Mouse (Mus musculus): Measurements from ENCODE around the gene Pcca. TPM values are rescaled to one million over a fixed set of nuclear protein-coding genes. Genes with fewer than 3 reads are reported as not detected.
"Not testable (repeated sequence)": the region's sequence is repeated elsewhere in the genome, so short reads cannot be mapped to it uniquely, and the experiment has no call there.

Pcca gene
- polyA plus RNA-seq, 1 experiment from 2014 or later: 29.9 TPM

GRCm38 (mm10) chr14:122548421-122548820 is 14.3 kb downstream of the Pcca start:
- Histone ChIP-seq H3K4me3 (replicated peaks; ENCODE audit: low read depth, low read length) (no peak overlapping the region), H3K4me1 (ENCODE audit: control insufficient read depth, insufficient read depth, low read length) (no peaks in the 10 kb centered on the region), H3K9ac (replicated peaks; ENCODE audit: low read length) (no peak overlapping the region), H3K27ac (replicated peaks; ENCODE audit: low read depth, low read length) (no peak overlapping the region), H3K9me3 (ENCODE audit: control insufficient read depth, low read length) (no peaks in the 10 kb centered on the region), H3K27me3 (ENCODE audit: control insufficient read depth, insufficient read depth, low read length) (no peaks in the 10 kb centered on the region), H3K4me2 (ENCODE audit: low read length) (no peak overlapping the region), H3K36me3 (ENCODE audit: control insufficient read depth, insufficient read depth, low read length) (no peaks in the 10 kb centered on the region)
- WGBS: 90% methylated on average over 1 of the region's 1 CpGs
- DNase-seq: no peak
- ATAC-seq (ENCODE audit: low FRiP score, low TSS enrichment): no peak

DNA sequence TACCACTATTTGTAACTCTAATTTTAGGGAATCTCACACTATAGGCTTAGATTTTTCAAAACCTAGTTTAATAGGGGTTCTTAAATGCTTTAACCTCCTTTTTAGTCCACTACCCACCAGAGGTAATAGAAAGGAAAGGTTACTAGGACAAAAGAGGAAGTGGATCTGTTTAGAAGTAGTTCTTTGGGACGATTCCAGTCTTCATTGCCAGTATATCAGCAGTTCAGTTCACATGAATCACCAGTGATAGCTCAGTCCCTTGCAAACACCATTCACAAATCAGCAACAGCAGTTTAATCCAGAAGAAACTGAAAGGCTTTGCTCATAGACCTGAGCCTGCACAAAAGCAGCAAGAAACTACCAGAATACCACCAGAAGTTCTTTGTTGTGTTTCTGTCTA is 14.8 kb downstream of the Pcca start:
- WGBS: 87% methylated on average over 1 of the region's 1 CpGs

DNA sequence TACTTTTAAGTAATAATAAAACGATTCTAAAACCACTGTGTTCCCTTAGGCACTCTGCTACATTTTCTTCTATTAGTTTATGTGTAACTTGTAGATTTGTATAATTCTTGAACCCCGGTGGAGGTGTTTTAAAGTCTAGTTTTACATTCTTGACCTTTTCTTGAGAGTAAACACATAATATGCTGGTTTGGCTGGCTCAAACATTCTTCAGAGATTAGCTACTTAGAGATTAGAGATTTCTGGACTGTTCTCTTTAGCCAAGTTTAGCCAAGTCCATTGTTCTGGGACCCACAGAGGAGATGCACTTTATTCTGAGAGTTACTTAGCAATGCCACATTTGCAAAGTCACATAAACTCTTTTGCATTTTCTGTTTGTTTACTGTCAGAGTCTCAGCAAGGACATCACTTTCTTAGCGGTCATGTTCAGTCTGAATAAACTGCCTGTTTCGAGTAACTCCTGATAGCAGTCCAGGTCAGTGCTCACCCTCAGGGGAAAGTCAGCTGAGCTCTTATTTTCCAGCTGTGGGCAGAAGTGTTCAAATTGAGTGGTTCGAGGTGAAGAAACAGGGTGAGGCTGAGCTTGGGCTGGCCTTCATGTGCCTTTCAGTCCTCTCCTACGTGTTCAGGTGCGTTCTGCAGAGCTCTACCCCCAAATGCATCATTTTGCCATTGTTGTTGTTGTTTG is 18.8 kb downstream of the Pcca start:
- no peak for ATAC-seq (ENCODE audit: low FRiP score, low TSS enrichment)
- H3K9ac ChIP-seq (replicated peaks; ENCODE audit: low read length): no peak overlapping the region
- H3K4me1 ChIP-seq (ENCODE audit: control insufficient read depth, insufficient read depth, low read length): no peaks in the 10 kb centered on the region
- no peak overlapping the region for H3K4me2 ChIP-seq (ENCODE audit: low read length)
- DNase-seq: no peak
- no peaks in the 10 kb centered on the region for H3K9me3 ChIP-seq (ENCODE audit: control insufficient read depth, low read length)
- no peak overlapping the region for H3K27ac ChIP-seq (replicated peaks; ENCODE audit: low read depth, low read length)
- 83% methylated on average over 7 of the region's 7 CpGs for WGBS
- no peaks in the 10 kb centered on the region for H3K27me3 ChIP-seq (ENCODE audit: control insufficient read depth, insufficient read depth, low read length)
- H3K4me3 ChIP-seq (replicated peaks; ENCODE audit: low read depth, low read length): no peak overlapping the region
- no peaks in the 10 kb centered on the region for H3K36me3 ChIP-seq (ENCODE audit: control insufficient read depth, insufficient read depth, low read length)

More for the DNA sequence above, 14.8 kb downstream of the Pcca start:
- Histone ChIP-seq H3K27me3 (ENCODE audit: control insufficient read depth, insufficient read depth, low read length) (no peaks in the 10 kb centered on the region), H3K4me2 (ENCODE audit: low read length) (no peak overlapping the region), H3K9ac (replicated peaks; ENCODE audit: low read length) (no peak overlapping the region), H3K27ac (replicated peaks; ENCODE audit: low read depth, low read length) (no peak overlapping the region), H3K36me3 (ENCODE audit: control insufficient read depth, insufficient read depth, low read length) (no peaks in the 10 kb centered on the region), H3K4me1 (ENCODE audit: control insufficient read depth, insufficient read depth, low read length) (no peaks in the 10 kb centered on the region), H3K9me3 (ENCODE audit: control insufficient read depth, low read length) (no peaks in the 10 kb centered on the region), H3K4me3 (replicated peaks; ENCODE audit: low read depth, low read length) (no peak overlapping the region)
- DNase-seq: no peak
- no peak for ATAC-seq (ENCODE audit: low FRiP score, low TSS enrichment)

DNA sequence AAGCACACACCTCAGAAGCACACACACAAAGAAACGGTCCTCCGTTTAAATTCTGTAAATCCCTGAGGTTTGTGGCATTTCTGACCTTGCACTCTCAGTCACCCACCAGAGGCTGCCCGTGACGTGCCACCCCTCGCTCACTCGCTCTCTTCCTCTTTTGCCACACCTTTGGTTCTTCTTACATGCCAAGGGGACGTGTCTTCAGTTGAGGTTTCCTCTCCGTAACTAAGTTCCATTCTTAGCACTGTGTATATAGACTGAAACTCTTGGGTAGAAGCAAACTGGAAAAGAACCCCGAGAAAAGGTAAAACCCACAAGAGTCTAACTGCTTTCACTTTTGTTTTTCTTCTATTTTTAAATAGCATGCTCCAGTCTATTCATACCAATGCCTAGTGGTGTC is 23.2 kb downstream of the Pcca start:
- WGBS: 93% methylated on average over 9 of the region's 9 CpGs
- H3K36me3 ChIP-seq (ENCODE audit: control insufficient read depth, insufficient read depth, low read length): no peaks in the 10 kb centered on the region
- H3K4me2 ChIP-seq (ENCODE audit: low read length): no peak overlapping the region
- no peaks in the 10 kb centered on the region for H3K27me3 ChIP-seq (ENCODE audit: control insufficient read depth, insufficient read depth, low read length)
- H3K27ac ChIP-seq (replicated peaks; ENCODE audit: low read depth, low read length): no peak overlapping the region
- H3K9ac ChIP-seq (replicated peaks; ENCODE audit: low read length): no peak overlapping the region
- no peaks in the 10 kb centered on the region for H3K9me3 ChIP-seq (ENCODE audit: control insufficient read depth, low read length)
- ATAC-seq (ENCODE audit: low FRiP score, low TSS enrichment): no peak
- H3K4me1 ChIP-seq (ENCODE audit: control insufficient read depth, insufficient read depth, low read length): no peaks in the 10 kb centered on the region
- H3K4me3 ChIP-seq (replicated peaks; ENCODE audit: low read depth, low read length): no peak overlapping the region
- DNase-seq: no peak

DNA sequence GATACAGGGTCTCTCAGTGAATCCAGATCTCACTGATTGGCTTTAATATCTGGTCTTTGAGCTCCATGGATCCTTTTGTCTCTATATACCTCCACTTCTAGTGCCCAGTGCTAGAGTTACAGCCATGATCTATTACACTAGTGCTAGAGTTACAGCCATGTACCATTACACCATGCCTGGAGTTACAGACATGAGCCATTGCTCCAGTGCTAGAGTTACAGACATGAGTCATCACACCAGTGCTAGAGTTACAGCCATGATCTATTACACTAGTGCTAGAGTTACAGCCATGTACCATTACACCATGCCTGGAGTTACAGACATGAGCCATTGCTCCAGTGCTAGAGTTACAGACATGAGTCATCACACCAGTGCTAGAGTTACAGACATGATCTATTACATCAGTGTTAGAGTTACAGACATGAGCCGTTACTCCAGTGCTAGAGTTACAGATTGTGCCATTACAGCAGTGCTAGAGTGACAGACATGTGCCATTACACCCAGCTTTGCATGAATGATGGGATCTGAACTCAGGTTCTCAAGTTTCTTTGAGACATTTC is 26.8 kb downstream of the Pcca start:
- H3K9ac ChIP-seq (replicated peaks; ENCODE audit: low read length); ATAC-seq (ENCODE audit: low FRiP score, low TSS enrichment); H3K4me3 ChIP-seq (replicated peaks; ENCODE audit: low read depth, low read length); H3K27ac ChIP-seq (replicated peaks; ENCODE audit: low read depth, low read length); H3K36me3 ChIP-seq (ENCODE audit: control insufficient read depth, insufficient read depth, low read length); H3K4me2 ChIP-seq (ENCODE audit: low read length); DNase-seq; H3K27me3 ChIP-seq (ENCODE audit: control insufficient read depth, insufficient read depth, low read length); H3K4me1 ChIP-seq (ENCODE audit: control insufficient read depth, insufficient read depth, low read length); H3K9me3 ChIP-seq (ENCODE audit: control insufficient read depth, low read length): not testable (repeated sequence)
- 95% methylated on average over 1 of the region's 1 CpGs for WGBS

- WGBS: 55% methylated on average over 9 of the region's 9 CpGs
- Histone ChIP-seq H3K36me3 (ENCODE audit: control insufficient read depth, insufficient read depth, low read length) (no peaks in the 10 kb centered on the region), H3K4me3 (replicated peaks; ENCODE audit: low read depth, low read length) (no peak overlapping the region), H3K27ac (replicated peaks; ENCODE audit: low read depth, low read length) (no peak overlapping the region), H3K27me3 (ENCODE audit: control insufficient read depth, insufficient read depth, low read length) (no peaks in the 10 kb centered on the region), H3K4me2 (ENCODE audit: low read length) (no peak overlapping the region), H3K4me1 (ENCODE audit: control insufficient read depth, insufficient read depth, low read length) (no peaks in the 10 kb centered on the region), H3K9me3 (ENCODE audit: control insufficient read depth, low read length) (no peaks in the 10 kb centered on the region), H3K9ac (replicated peaks; ENCODE audit: low read length) (no peak overlapping the region)
- no peak for ATAC-seq (ENCODE audit: low FRiP score, low TSS enrichment)
- DNase-seq: peak; percentile 26
Observed at GRCm38 (mm10) chr14:122570862-122571261, 36.7 kb downstream of the Pcca start.

GRCm38 (mm10) chr14:122574064-122574751 is 40.1 kb downstream of the Pcca start:
- H3K4me1 ChIP-seq (ENCODE audit: control insufficient read depth, insufficient read depth, low read length): no peaks in the 10 kb centered on the region

GRCm38 (mm10) chr14:122577816-122578215 is 43.7 kb downstream of the Pcca start:
- Histone ChIP-seq H3K4me2 (ENCODE audit: low read length) (no peak overlapping the region), H3K9ac (replicated peaks; ENCODE audit: low read length) (no peak overlapping the region), H3K4me3 (replicated peaks; ENCODE audit: low read depth, low read length) (no peak overlapping the region), H3K9me3 (ENCODE audit: control insufficient read depth, low read length) (no peaks in the 10 kb centered on the region), H3K27me3 (ENCODE audit: control insufficient read depth, insufficient read depth, low read length) (no peaks in the 10 kb centered on the region), H3K4me1 (ENCODE audit: control insufficient read depth, insufficient read depth, low read length) (no peaks in the 10 kb centered on the region), H3K27ac (replicated peaks; ENCODE audit: low read depth, low read length) (no peak overlapping the region), H3K36me3 (ENCODE audit: control insufficient read depth, insufficient read depth, low read length) (no peaks in the 10 kb centered on the region)
- ATAC-seq (ENCODE audit: low FRiP score, low TSS enrichment): no peak
- 89% methylated on average over 4 of the region's 4 CpGs for WGBS
- DNase-seq: no peak

More at GRCm38 (mm10) chr14:122574064-122574751, 40.1 kb downstream of the Pcca start:
- WGBS: 90% methylated on average over 7 of the region's 7 CpGs
- no peaks in the 10 kb centered on the region for H3K27me3 ChIP-seq (ENCODE audit: control insufficient read depth, insufficient read depth, low read length)
- ATAC-seq (ENCODE audit: low FRiP score, low TSS enrichment): no peak
- no peak overlapping the region for H3K4me3 ChIP-seq (replicated peaks; ENCODE audit: low read depth, low read length)
- no peak overlapping the region for H3K9ac ChIP-seq (replicated peaks; ENCODE audit: low read length)
- DNase-seq: no peak
- H3K9me3 ChIP-seq (ENCODE audit: control insufficient read depth, low read length): no peaks in the 10 kb centered on the region
- no peak overlapping the region for H3K27ac ChIP-seq (replicated peaks; ENCODE audit: low read depth, low read length)
- H3K4me2 ChIP-seq (ENCODE audit: low read length): no peak overlapping the region
- no peaks in the 10 kb centered on the region for H3K36me3 ChIP-seq (ENCODE audit: control insufficient read depth, insufficient read depth, low read length)

GRCm38 (mm10) chr14:122582057-122582456 is 47.9 kb downstream of the Pcca start:
- H3K36me3 ChIP-seq (ENCODE audit: control insufficient read depth, insufficient read depth, low read length): no peaks in the 10 kb centered on the region
- DNase-seq: no peak
- 76% methylated on average over 4 of the region's 4 CpGs for WGBS

More at GRCm38 (mm10) chr14:122582057-122582456, 47.9 kb downstream of the Pcca start:
- Histone ChIP-seq H3K4me1 (ENCODE audit: control insufficient read depth, insufficient read depth, low read length) (no peaks in the 10 kb centered on the region), H3K9me3 (ENCODE audit: control insufficient read depth, low read length) (no peaks in the 10 kb centered on the region), H3K27me3 (ENCODE audit: control insufficient read depth, insufficient read depth, low read length) (no peaks in the 10 kb centered on the region), H3K4me3 (replicated peaks; ENCODE audit: low read depth, low read length) (no peak overlapping the region), H3K4me2 (ENCODE audit: low read length) (no peak overlapping the region), H3K9ac (replicated peaks; ENCODE audit: low read length) (no peak overlapping the region), H3K27ac (replicated peaks; ENCODE audit: low read depth, low read length) (no peak overlapping the region)
- no peak for ATAC-seq (ENCODE audit: low FRiP score, low TSS enrichment)
